ENCODE assay signal across 9 mouse cellular contexts in genomic region chr7:100029307-100029706, GRCm38 (mm10). TPM values are rescaled to one million over a fixed set of nuclear protein-coding genes. Genes with fewer than 3 reads are reported as not detected.
DNase-seq lines count a peak whose midpoint lies in the region; ATAC-seq and TF ChIP-seq lines count a peak whose summit lies in the region.
"Had no signal": no experiment of that assay in that cellular context is flagged by ENCODE, and none has a peak within 500 bp of the region (broad histone marks: within the 10 kb centered on the region; RNA-seq: fewer than 3 reads in every experiment).

No protein-coding gene starts in this region.

- no peak overlapping the region for H3K27ac ChIP-seq in kidney, embryonic 16.5 days (ENCODE audit: low read length)
- H3K27ac ChIP-seq in ES-E14 (ENCODE audit: insufficient read depth, low read depth, low read length, poor library complexity, severe bottlenecking), result no peak overlapping the region
- no peak overlapping the region for H3K27ac ChIP-seq in cortical plate, adult 2 months (ENCODE audit: insufficient read depth, low read length)
- H3K27ac ChIP-seq: embryonic facial prominence, embryonic 15.5 days; limb, embryonic 15.5 days had no signal

- no peaks in the 10 kb centered on the region for H3K36me3 ChIP-seq in kidney, embryonic 16.5 days (ENCODE audit: insufficient read depth, low read length)
- H3K36me3 ChIP-seq in ES-E14 (ENCODE audit: control insufficient read depth, insufficient read depth, low read length, poor library complexity, severe bottlenecking), result no peaks in the 10 kb centered on the region
- H3K36me3 ChIP-seq: embryonic facial prominence, embryonic 15.5 days; limb, embryonic 15.5 days had no signal

- WGBS in kidney, embryonic 16.5 days, result 49% methylated on average over 3 of the region's 3 CpGs

- no peak overlapping the region for H3K4me2 ChIP-seq in kidney, embryonic 16.5 days (replicated peaks; ENCODE audit: low read depth, low read length)
- H3K4me2 ChIP-seq: embryonic facial prominence, embryonic 15.5 days; limb, embryonic 15.5 days had no signal

- no peak for ATAC-seq in kidney, embryonic 16.5 days (ENCODE audit: low FRiP score, low TSS enrichment)

- in situ Hi-C loops in ES-E14 (cut with MboI; ENCODE audit: low sequenced_read_pairs in 2 of 2, unreplicated experiment in 2 of 2), result no loop called here

- H3K9me3 ChIP-seq in kidney, embryonic 16.5 days (ENCODE audit: low read length), result no peaks in the 10 kb centered on the region
- H3K9me3 ChIP-seq in ES-E14 (ENCODE audit: control insufficient read depth, insufficient read depth, low read depth, low read length), result no peaks in the 10 kb centered on the region
- H3K9me3 ChIP-seq: embryonic facial prominence, embryonic 15.5 days; limb, embryonic 15.5 days had no signal

- no peaks in the 10 kb centered on the region for H3K27me3 ChIP-seq in kidney, embryonic 16.5 days (ENCODE audit: insufficient read depth, low read length)
- H3K27me3 ChIP-seq: embryonic facial prominence, embryonic 15.5 days; limb, embryonic 15.5 days had no signal

- DNase-seq in kidney, postnatal 10 days, result peak; percentile 50
- peak; percentile 35 for DNase-seq in ES-E14 (ENCODE audit: low read depth, low spot score)
- peak; percentile 27 for DNase-seq in naive thymus-derived CD4-positive, alpha-beta T cell, adult 2 months (ENCODE audit: low read depth)
- no peak for DNase-seq in cerebellum, adult 11 months
- no peak for DNase-seq in gastrocnemius, postnatal 4 days (ENCODE audit: low spot score in 2 of 2)

- no peak for TF ChIP-seq POLR2A in cortical plate, adult 2 months (IDR thresholded peaks at IDR 0.05; ENCODE audit: extremely low read depth, insufficient read depth, low read length)

- TF ChIP-seq CTCF in cortical plate, adult 2 months (IDR thresholded peaks at IDR 0.05; ENCODE audit: extremely low read depth, insufficient read depth, low read length), result 0 out of 2 replicates have a peak, but pooled peaks have one; percentile 19

- H3K4me1 ChIP-seq in kidney, embryonic 16.5 days (ENCODE audit: insufficient read depth, low read length), result no peaks in the 10 kb centered on the region
- peaks cover 0 to 4% of the 10 kb centered on the region in 2 experiments; a peak in 1 of 4 replicates for H3K4me1 ChIP-seq in ES-E14 (ENCODE audit: control insufficient read depth in 2 of 2, insufficient read depth in 2 of 2, low read length in 2 of 2, poor library complexity in 1 of 2)
- no peaks in the 10 kb centered on the region for H3K4me1 ChIP-seq in cortical plate, adult 2 months (ENCODE audit: control insufficient read depth, insufficient read depth, low read length)
- H3K4me1 ChIP-seq: embryonic facial prominence, embryonic 15.5 days; limb, embryonic 15.5 days had no signal

- H3K9ac ChIP-seq in kidney, embryonic 16.5 days (replicated peaks; ENCODE audit: low read length), result no peak overlapping the region
- no peak overlapping the region for H3K9ac ChIP-seq in ES-E14 (ENCODE audit: insufficient read depth, low read depth, low read length, poor library complexity, severe bottlenecking)
- H3K9ac ChIP-seq: embryonic facial prominence, embryonic 15.5 days; limb, embryonic 15.5 days had no signal

- H3K4me3 ChIP-seq in kidney, embryonic 16.5 days (ENCODE audit: low read length), result no peak overlapping the region
- no peak overlapping the region for H3K4me3 ChIP-seq in ES-E14 (ENCODE audit: insufficient read depth in 1 of 2, low read depth in 1 of 2, low read length in 2 of 2, poor library complexity in 1 of 2, severe bottlenecking in 1 of 2)
- H3K4me3 ChIP-seq in cortical plate, adult 2 months (ENCODE audit: insufficient read depth, low read length), result no peak overlapping the region
- H3K4me3 ChIP-seq: embryonic facial prominence, embryonic 15.5 days; limb, embryonic 15.5 days had no signal

TF ChIP-seq in ES-E14, 5 proteins besides CTCF, POLR2A, EP300 and RAD21:
- no peak for TF ChIP-seq CHD2 (IDR thresholded peaks at IDR 0.05; ENCODE audit: low read depth, low read length)
- no peak for TF ChIP-seq HCFC1 (IDR thresholded peaks at IDR 0.05; ENCODE audit: borderline replicate concordance, insufficient read depth, low read length)
- peak; percentile 96 for TF ChIP-seq ZC3H11A (IDR thresholded peaks at IDR 0.05; ENCODE audit: borderline replicate concordance, low read depth, low read length)

RNA-seq across cellular contexts. Expression of gene Chrdl2, which starts 23.3 kb away (rescaled TPM):
- polyA plus RNA-seq in kidney, embryonic 16.5 days (2015; fragmentation: Nextera tagmentation; extraction: Ambion mirVana), result 0.90 and 0.95 TPM in 2 replicates
- 0.36 TPM in 1 of 2 replicates, not detected in the other for total RNA-seq in ES-E14 (2012; rRNA removed)
- 0.61 and 0.68 TPM in 2 replicates for polyA plus RNA-seq in cortical plate, adult 2 months (2012; rRNA removed)
- total RNA-seq in gastrocnemius, postnatal 4 days (2021), result 1 to 10 TPM; 4.7 to 6.5 TPM

RNA-seq across cellular contexts. Expression of gene Rnf169, which starts 49.1 kb away (rescaled TPM):
- 5.6 and 6.1 TPM in 2 replicates for polyA plus RNA-seq in kidney, embryonic 16.5 days (2015; fragmentation: Nextera tagmentation; extraction: Ambion mirVana)
- total RNA-seq in ES-E14 (2012; rRNA removed), result 19.2 and 26.4 TPM in 2 replicates
- polyA plus RNA-seq in cortical plate, adult 2 months (2012; rRNA removed), result 23.7 TPM in 2 replicates
- total RNA-seq in gastrocnemius, postnatal 4 days (2021), result 10 to 100 TPM; 12.4 to 14.5 TPM

Comparison
In these comparisons a context has a peak if more than half of its experiments do, and no peak if none do; other contexts are left out.
1. DNase-seq: peak in kidney, postnatal 10 days (single experiment), ES-E14 (single experiment) and naive thymus-derived CD4-positive, alpha-beta T cell, adult 2 months (single experiment); none in cerebellum, adult 11 months (single experiment) and gastrocnemius, postnatal 4 days (0 of 2).